Mouse (Mus musculus) lung, postnatal 14 days (tissue): ENCODE data around the gene Prep.
"Not testable (repeated sequence)": the region's sequence is repeated elsewhere in the genome, so short reads cannot be mapped to it uniquely, and the experiment has no call there.

ENCODE experiments used
- DNase-seq: peaks from one replicate; pipeline ENCODE4 v3.0.0; 2021

The Prep gene

GRCm38 (mm10) chr10:45077353-45077752 lies 10.3 kb downstream of the Prep start:
- DNase-seq: no peak

DNA sequence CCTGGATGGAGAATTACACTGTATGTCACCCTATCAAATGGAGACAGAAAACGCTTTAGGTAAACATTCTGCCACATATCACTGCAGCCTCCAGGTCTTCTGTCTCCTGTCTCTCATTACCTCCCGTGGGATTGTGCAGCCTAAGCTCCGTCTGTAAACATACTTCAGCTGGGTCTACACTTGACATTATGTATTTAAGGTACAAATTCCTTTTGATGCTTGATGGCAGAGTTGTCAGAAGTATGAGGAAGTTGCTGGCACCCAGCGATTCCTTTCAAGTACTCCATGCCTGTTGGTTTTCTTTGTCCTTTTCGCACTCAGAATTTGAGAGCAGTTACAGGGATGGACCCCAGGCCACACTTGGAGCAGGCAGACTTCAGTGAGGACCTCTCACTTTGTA lies 12.8 kb downstream of the Prep start:
- DNase-seq: peak; percentile 21

GRCm38 (mm10) chr10:45080490-45080889 lies 13.5 kb downstream of the Prep start:
- DNase-seq: no peak

DNA sequence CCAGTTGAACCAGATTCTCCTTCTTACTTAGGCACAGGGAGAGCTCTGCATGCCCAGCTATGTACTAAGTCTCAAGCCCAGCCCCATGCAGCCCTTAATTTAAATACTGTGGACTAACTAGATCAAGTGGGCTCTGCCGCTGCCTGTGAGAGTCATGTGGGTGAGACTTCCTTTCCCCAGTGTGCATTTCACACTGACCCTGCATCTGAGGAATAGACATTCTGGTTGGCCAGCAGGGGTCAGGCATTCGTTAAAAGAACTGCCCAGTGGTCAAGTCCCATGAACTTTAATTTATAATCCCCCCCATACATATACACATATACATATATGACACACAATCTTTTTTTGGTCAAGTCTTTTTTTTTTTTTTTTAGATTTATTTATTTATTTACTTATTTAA lies 15.7 kb downstream of the Prep start:
- DNase-seq: peak; percentile 27

DNA sequence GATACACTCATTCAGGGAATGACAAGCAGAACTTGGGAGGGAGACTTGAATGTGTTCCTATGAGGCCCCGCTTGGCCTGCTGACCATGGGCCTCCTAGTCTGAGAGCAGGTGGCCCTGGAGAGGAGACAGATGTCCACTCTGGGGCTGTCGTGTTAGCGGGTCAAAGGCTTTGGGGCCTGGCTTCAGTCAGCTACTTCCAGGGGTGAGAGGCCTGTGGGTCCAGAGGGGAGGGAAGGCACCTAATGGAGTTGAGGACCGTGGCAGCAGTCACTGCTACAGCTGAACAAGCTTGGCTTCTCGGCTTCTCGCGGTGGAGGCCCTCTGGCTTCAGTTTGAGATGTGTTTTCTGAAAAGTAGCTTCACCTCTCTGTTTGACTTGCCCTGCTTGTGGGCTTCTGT lies 17.0 kb downstream of the Prep start:
- not testable (repeated sequence) for DNase-seq

GRCm38 (mm10) chr10:45084471-45084870 lies 17.5 kb downstream of the Prep start:
- DNase-seq: no peak

DNA sequence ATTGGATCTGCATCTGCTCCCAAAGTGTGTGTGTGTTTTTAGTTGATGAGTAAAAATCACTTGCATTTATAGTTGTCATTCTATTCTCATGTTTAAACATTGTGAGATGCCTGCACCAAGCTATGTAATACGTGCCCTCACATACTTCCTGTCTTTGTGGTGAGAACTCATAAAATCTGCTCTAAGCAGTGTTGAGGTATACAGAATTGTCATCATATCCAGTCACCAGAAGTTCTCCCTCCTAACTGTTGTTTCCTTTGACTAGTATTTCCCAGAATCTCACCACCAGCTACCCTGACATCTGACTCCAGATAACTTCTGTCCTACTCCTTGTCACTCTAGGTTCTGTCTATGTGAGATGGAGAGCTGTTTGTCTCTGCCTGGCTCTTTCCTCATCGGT lies 18.3 kb downstream of the Prep start:
- no peak for DNase-seq

GRCm38 (mm10) chr10:45086637-45087036 lies 19.6 kb downstream of the Prep start:
- DNase-seq: peak; percentile 60

- DNase-seq: peak; percentile 11
Observed at GRCm38 (mm10) chr10:45091462-45092079, 24.6 kb downstream of the Prep start.

DNA sequence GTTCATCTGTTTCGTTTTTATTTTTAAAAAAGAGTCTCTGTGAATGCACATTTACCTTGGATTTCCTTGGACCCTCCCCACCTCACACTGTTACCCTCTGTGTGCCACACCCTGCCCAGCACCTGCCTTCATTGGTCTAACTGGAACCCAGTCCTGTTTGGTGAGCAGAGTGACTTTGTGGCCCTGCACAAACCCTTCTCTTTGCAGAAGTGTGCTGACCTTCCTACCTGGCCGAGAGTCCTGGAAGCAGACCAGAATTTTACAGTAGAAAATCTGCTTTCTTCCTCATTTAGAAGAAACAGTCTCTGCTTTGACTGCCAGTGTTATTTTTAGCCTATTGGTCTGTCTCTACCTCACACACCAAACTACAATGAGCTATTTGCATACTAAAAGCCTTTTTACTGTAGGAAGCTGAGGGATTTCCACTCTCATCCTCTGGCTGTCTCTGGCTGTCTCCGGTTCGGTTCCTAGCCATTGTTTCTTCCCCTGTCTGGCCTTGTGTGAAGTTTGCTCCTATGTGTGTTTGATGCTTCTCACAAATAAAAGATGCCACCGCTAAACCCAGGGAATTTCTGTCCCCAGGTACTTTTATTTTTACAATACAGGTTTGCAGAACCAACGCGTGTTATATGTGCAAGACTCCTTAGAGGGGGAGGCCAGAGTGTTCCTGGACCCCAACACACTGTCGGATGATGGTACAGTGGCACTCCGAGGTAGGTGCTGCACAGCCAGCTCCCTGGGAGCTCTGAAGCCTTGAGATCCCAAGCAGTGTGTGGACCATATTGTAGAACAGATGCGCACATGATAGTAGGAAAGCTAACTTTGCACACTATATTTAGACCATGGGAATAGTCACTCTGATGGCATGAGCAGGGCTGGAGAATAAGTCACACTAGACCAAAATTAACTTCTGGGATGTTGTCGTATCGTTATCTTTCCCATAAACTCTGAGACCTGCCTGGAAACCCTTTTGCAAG lies 25.4 kb downstream of the Prep start:
- no peak for DNase-seq

GRCm38 (mm10) chr10:45098751-45099150 lies 31.7 kb downstream of the Prep start:
- DNase-seq: peak; percentile 60

GRCm38 (mm10) chr10:45100473-45100872 lies 33.5 kb downstream of the Prep start:
- DNase-seq: no peak

GRCm38 (mm10) chr10:45103184-45103583 lies 36.2 kb downstream of the Prep start:
- no peak for DNase-seq

GRCm38 (mm10) chr10:45104098-45104497 lies 37.1 kb downstream of the Prep start:
- no peak for DNase-seq

DNA sequence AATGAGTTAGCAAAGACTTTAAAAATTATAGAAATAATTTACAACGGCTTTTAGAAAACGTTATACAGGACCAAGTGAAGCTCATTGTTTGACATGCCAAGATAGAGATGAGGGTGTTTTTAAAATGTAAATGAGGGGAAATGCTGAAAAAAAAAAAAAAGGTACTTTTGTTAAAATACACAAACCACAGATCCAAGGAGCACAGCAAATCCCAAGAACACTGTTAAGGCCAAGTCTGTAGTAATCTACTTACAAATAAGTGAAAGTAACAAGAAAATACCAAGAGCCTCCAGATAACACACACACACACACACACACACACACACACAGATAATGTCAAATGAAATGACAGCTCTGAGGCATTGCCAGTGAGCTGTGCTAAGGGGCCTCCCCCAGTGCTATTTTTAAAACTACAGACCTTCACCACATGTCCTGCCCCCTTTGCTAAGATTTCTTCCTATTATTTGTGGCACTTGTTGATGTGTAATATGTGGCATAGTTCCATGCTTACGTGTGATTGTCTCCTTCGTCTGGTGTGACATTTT lies 37.6 kb downstream of the Prep start:
- DNase-seq: no peak

DNA sequence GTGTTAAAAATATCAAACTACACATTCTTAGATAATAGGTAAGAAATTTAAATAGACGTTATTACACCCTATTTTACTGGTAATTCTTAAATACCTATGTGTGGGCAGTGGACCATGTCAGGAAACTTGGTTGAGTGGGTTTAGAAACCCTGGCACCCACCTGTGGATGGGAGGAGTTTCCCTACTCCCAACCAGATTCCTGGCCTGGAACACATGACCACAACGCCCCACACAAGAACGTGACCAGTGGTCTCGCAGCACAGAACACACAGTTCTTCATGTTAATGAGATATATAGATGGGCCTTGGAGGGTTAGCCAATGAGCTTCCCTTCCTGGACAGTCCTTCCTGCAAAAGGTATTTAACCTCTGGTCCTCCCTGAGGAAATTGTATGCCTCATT lies 39.5 kb downstream of the Prep start:
- no peak for DNase-seq

DNA sequence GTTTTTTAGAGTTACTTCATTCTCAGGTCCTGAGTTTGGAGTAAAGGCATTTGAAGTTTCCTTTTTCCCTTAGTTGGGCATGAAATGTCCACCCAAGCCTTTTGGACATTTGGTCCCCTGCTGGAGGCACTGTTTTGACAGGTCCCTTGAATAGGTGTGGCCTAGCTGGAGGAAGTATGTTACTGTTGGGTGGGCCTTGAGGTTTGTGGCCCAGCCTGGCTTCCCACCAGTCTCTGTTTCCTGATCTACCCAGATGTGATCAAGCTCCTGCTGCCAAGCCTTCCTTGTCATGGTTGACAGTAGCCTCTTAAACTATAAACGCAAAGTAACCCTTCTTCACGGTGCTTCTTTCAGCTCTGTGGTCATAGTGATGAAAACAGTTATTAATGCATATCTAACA lies 40.3 kb downstream of the Prep start:
- DNase-seq: no peak

DNA sequence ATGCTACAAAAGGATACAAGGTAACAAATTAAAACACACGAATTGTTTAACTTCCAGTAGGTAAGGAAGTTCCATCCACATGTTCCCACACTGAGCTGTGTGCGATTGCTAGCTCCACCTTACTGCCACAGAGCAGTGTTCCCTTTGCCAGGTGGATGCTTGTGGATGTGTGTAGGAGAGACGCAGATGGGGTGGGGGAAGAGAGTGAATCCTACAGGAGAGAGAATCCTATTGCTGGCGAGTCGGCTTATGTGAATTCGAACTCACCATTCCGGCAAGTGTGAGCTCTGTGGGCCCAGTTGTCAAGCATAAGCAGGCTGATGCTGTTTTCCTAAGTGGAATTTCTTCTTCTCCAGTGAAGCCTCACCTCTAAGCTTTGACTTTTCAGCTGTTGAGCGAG lies 42.0 kb downstream of the Prep start:
- no peak for DNase-seq

GRCm38 (mm10) chr10:45109974-45110373 lies 43.0 kb downstream of the Prep start:
- no peak for DNase-seq

DNA sequence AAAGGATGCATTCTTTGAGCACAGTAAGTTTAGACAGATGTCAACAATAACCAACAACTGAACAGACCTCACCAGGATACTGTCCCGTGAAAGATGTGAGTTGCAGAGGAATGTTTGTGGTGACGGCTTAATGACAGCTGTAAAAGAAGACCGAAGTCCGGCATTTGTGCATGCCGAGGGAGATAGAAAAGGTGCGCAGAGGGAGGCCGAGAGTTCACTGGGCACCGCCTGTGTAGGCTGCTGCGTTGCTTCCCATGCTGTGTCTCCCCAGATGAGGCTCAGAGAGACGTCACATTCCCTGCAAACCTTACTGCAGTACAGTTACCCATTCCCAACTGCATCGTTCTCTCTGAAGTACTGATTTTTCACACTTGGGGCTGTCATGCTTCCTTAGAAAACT lies 45.9 kb downstream of the Prep start:
- DNase-seq: no peak

- DNase-seq: no peak
Observed at GRCm38 (mm10) chr10:45114462-45114861, 47.5 kb downstream of the Prep start.

- no peak for DNase-seq
Observed at GRCm38 (mm10) chr10:45116832-45117231, 49.8 kb downstream of the Prep start.

DNA sequence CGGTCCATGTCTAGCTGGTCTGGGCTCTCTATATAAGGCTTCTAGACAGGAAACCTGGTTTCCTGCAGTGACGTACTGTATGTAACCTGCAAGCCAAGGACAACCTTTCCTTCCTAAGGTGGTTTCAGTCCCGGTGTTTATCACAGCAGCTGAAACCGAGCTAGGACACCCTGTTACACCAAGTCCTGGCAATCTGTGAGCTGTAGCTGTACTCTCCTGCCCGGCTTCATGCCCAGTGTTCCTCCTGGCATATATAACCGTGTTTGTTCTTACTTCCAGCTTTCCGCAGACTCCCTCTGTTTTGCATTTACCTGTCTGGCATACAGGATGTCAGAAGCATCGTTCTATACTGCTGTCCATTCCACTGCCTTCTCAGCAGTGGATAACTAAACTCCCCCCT lies 51.4 kb downstream of the Prep start:
- DNase-seq: no peak

DNA sequence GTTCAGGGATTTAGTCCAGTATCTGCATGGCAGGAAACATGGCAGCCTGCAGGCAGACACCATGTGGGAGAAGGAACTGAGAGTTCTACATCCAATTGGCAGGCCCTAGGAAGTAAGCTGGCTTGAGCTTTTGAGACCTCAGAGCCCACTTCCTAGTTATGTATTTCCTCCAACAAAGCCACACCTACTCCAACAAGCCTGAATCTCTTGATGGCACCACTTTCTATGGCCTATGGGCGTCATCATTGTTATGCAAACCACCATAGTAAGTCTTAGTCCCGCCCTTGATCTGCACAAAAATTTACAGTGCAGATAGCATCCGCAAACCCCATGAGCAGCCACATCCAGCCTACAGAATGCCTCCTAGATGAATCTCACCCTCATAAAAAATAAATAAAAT lies 54.6 kb downstream of the Prep start:
- DNase-seq: no peak
